Mouse (Mus musculus) neural tube, embryonic 14.5 days (tissue): Measurements from ENCODE around the gene Usp13. TPM values are rescaled to one million over a fixed set of nuclear protein-coding genes. Genes with fewer than 3 reads are reported as not detected.
A peak's percentile ranks its signal among the peaks of the same experiment; 100 is the strongest.

ENCODE experiments used
- ATAC-seq: fragments of 200-750 bp; cut with Nextera tagmentation; 2 replicates; pipeline ENCODE4 v1.8.0; 2017; ENCODE audit warnings: low read depth, mild to moderate bottlenecking, moderate TSS enrichment, moderate library complexity
- H3K27ac ChIP-seq: fragments of 300-500 bp; sonication (generic); 2 replicates; pipeline ENCODE4 v1.5.1; 2014; ENCODE audit warnings: low read depth, mild to moderate bottlenecking, control low read depth, low read length, moderate library complexity, mixed read lengths
- H3K27me3 ChIP-seq: fragments of 300-500 bp; sonication (generic); 2 replicates; pipeline ENCODE4 v1.6.1; 2014; ENCODE audit warnings: low read length; ENCODE audit not compliant: control insufficient read depth, insufficient read depth
- H3K36me3 ChIP-seq: fragments of 300-500 bp; sonication (generic); 2 replicates; pipeline ENCODE4 v1.6.1; 2014; ENCODE audit warnings: low read length, mixed read lengths; ENCODE audit not compliant: control insufficient read depth, insufficient read depth
- H3K4me1 ChIP-seq: fragments of 300-500 bp; sonication (generic); 2 replicates; pipeline ENCODE4 v1.6.1; 2014; ENCODE audit warnings: low read length; ENCODE audit not compliant: control insufficient read depth, insufficient read depth
- H3K4me2 ChIP-seq: fragments of 300-500 bp; sonication (generic); 2 replicates; pipeline ENCODE4 v1.6.1; 2014; ENCODE audit warnings: mild to moderate bottlenecking, low read depth, low read length, control low read depth
- H3K4me3 ChIP-seq: fragments of 300-500 bp; sonication (generic); 2 replicates; pipeline ENCODE4 v1.5.1; 2014; ENCODE audit warnings: low read depth, low read length, control low read depth, mixed read lengths
- H3K9ac ChIP-seq: fragments of 300-500 bp; sonication (generic); replicated peaks from 2 replicates; pipeline ENCODE4 v1.6.1; 2014; ENCODE audit warnings: low read depth, mild to moderate bottlenecking, control low read depth, low read length, mixed read lengths
- H3K9me3 ChIP-seq: fragments of 300-500 bp; sonication (generic); 2 replicates; pipeline ENCODE4 v1.6.1; 2016; ENCODE audit warnings: low read length; ENCODE audit not compliant: control insufficient read depth
- WGBS: fragments of 180-500 bp; shearing (Covaris S2); extraction: QIAGEN DNeasy Blood & Tissue Kit; methylation state at CpG from one replicate; pipeline ENCODE4 v1.1.7; 2014; 5-methylcytosine and 5-hydroxymethylcytosine counted together
- polyA plus RNA-seq: library from polyadenylated mRNA; unstranded; fragments of >200 nt; fragmentation: Nextera tagmentation; extraction: Ambion mirVana; gene quantifications from 2 replicates; pipeline ENCODE4 v1.2.1, GENCODE M21; 2014

Usp13 gene
- polyA plus RNA-seq, 1 experiment from 2014 or later, result 15.1 TPM

GRCm38 (mm10) chr3:32908400-32908799 is 91.1 kb downstream of the Usp13 start:
- 89% methylated on average over 3 of the region's 3 CpGs for WGBS
- no peak for ATAC-seq
- H3K27ac ChIP-seq, result no peak overlapping the region
- no peaks in the 10 kb centered on the region for H3K4me1 ChIP-seq
- no peaks in the 10 kb centered on the region for H3K36me3 ChIP-seq
- no peak overlapping the region for H3K9ac ChIP-seq
- H3K4me3 ChIP-seq, result no peak overlapping the region
- H3K4me2 ChIP-seq, result no peak overlapping the region
- H3K27me3 ChIP-seq, result no peaks in the 10 kb centered on the region
- H3K9me3 ChIP-seq, result no peaks in the 10 kb centered on the region

DNA sequence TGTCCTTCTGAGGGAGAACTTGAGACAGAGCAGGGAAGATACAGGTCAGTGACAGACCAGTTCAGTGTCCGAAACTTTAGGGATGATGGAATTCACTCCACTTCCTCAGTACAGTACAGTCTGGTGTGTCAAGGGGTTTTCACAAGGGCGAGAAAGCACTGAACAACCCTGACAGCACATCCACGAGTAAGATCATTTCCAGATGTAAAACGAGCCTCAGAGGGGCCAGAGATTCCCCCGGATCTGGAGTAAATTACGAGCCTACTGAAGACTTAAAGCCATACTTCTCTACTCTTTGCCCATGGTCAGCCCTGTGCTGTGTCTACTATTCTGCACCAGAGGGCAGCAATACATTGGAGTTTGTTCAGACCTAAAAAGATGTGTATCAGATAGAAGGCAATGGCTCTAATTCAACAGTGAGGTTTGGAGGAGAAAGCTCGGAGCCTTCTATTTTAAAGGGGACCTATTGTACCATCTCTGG is 92.8 kb downstream of the Usp13 start:
- Histone ChIP-seq H3K4me3 (no peak overlapping the region), H3K4me1 (no peaks in the 10 kb centered on the region), H3K4me2 (no peak overlapping the region), H3K9ac (no peak overlapping the region), H3K27ac (no peak overlapping the region), H3K36me3 (peaks cover 6% of the 10 kb centered on the region; the same call in 1 of the 2 replicates), H3K9me3 (no peaks in the 10 kb centered on the region), H3K27me3 (no peaks in the 10 kb centered on the region)
- WGBS, result 70% methylated on average over 7 of the region's 7 CpGs
- ATAC-seq, result peak; percentile 94

GRCm38 (mm10) chr3:32924168-32924567 is 106.8 kb downstream of the Usp13 start:
- Histone ChIP-seq H3K9ac (no peak overlapping the region), H3K36me3 (peaks cover 5% of the 10 kb centered on the region), H3K4me2 (no peak overlapping the region), H3K4me3 (no peak overlapping the region), H3K27ac (no peak overlapping the region), H3K9me3 (no peaks in the 10 kb centered on the region), H3K4me1 (no peaks in the 10 kb centered on the region), H3K27me3 (no peaks in the 10 kb centered on the region)
- WGBS, result 58% methylated on average over 6 of the region's 6 CpGs
- ATAC-seq, result peak; percentile 79

GRCm38 (mm10) chr3:32939802-32940501 is 122.6 kb downstream of the Usp13 start:
- 83% methylated on average over 8 of the region's 8 CpGs for WGBS
- H3K27ac ChIP-seq, result no peak overlapping the region
- H3K27me3 ChIP-seq, result no peaks in the 10 kb centered on the region
- no peak for ATAC-seq
- no peak overlapping the region for H3K4me3 ChIP-seq
- no peak overlapping the region for H3K9ac ChIP-seq
- no peaks in the 10 kb centered on the region for H3K4me1 ChIP-seq
- H3K4me2 ChIP-seq, result no peak overlapping the region
- no peaks in the 10 kb centered on the region for H3K9me3 ChIP-seq
- no peaks in the 10 kb centered on the region for H3K36me3 ChIP-seq

- no peaks in the 10 kb centered on the region for H3K36me3 ChIP-seq
- no peak overlapping the region for H3K4me3 ChIP-seq
- no peaks in the 10 kb centered on the region for H3K9me3 ChIP-seq
- H3K27ac ChIP-seq, result no peak overlapping the region
- no peaks in the 10 kb centered on the region for H3K4me1 ChIP-seq
- WGBS, result 90% methylated on average over 5 of the region's 5 CpGs
- H3K9ac ChIP-seq, result no peak overlapping the region
- H3K27me3 ChIP-seq, result no peaks in the 10 kb centered on the region
- no peak overlapping the region for H3K4me2 ChIP-seq
- ATAC-seq, result no peak
Measured at GRCm38 (mm10) chr3:32947486-32947885, 130.1 kb downstream of the Usp13 start.

DNA sequence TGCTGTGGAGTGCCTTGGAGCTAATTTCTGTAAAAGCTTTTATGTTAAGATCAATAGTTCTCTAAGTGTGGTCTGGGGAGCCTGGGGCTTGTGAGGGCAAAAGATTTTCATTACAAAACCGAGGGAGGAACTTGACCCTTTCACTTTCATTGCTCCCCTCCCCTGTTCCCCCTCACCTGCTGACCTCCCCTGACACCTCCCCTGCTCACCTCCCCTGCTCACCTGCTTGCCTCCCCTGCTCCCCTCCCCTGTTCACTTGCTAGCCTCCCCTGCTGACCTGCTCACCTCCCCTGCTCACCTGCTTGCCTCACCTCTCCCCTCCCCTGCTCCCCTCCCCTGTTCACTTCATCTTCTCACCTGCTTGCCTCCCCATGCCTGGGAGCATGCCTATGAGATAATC is 134.0 kb downstream of the Usp13 start:
- Histone ChIP-seq H3K9me3 (no peaks in the 10 kb centered on the region), H3K9ac (no peak overlapping the region), H3K27ac (no peak overlapping the region), H3K36me3 (no peaks in the 10 kb centered on the region), H3K4me2 (no peak overlapping the region), H3K4me3 (no peak overlapping the region), H3K27me3 (no peaks in the 10 kb centered on the region), H3K4me1 (no peaks in the 10 kb centered on the region)
- 13% methylated on average over 1 of the region's 1 CpGs for WGBS
- no peak for ATAC-seq

GRCm38 (mm10) chr3:32961494-32961893 is 144.1 kb downstream of the Usp13 start:
- no peak overlapping the region for H3K4me3 ChIP-seq
- peak; percentile 78 for ATAC-seq
- H3K4me2 ChIP-seq, result no peak overlapping the region
- H3K4me1 ChIP-seq, result no peaks in the 10 kb centered on the region
- H3K9ac ChIP-seq, result no peak overlapping the region
- no peaks in the 10 kb centered on the region for H3K36me3 ChIP-seq
- 35% methylated on average over 3 of the region's 3 CpGs for WGBS
- H3K27ac ChIP-seq, result no peak overlapping the region
- no peaks in the 10 kb centered on the region for H3K9me3 ChIP-seq
- H3K27me3 ChIP-seq, result no peaks in the 10 kb centered on the region

DNA sequence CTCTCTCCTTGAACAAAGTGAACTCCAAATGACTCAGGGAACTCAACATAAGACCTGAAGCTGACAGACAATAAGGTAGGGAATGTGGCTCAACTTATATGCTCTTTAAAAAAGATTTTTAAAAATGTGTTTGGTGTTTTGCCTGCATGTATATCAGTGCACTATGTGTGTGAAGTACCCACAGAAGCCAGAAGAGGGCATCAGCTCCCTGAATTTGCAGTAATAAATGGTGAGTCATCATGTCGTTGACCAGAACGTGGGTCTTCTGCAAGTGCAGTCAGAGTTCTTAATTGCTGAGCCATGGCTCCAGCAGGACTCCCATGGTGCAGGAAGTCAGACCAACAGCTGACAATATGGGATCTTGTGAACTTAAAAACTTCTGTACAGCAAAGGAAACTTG is 148.2 kb downstream of the Usp13 start:
- no peak for ATAC-seq

GRCm38 (mm10) chr3:32968671-32969425 is 151.5 kb downstream of the Usp13 start:
- Histone ChIP-seq H3K27me3 (no peaks in the 10 kb centered on the region), H3K4me1 (no peaks in the 10 kb centered on the region), H3K9me3 (no peaks in the 10 kb centered on the region), H3K27ac (peak overlapping the region; percentile 45; the same call in 1 of the 2 replicates), H3K36me3 (no peaks in the 10 kb centered on the region), H3K4me3 (no peak overlapping the region), H3K4me2 (no peak overlapping the region), H3K9ac (no peak overlapping the region)
- ATAC-seq, result peak; percentile 78
- 95% methylated on average over 1 of the region's 1 CpGs for WGBS

More for the DNA sequence above, 148.2 kb downstream of the Usp13 start:
- Histone ChIP-seq H3K4me2 (no peak overlapping the region), H3K27me3 (no peaks in the 10 kb centered on the region), H3K9ac (no peak overlapping the region), H3K4me1 (no peaks in the 10 kb centered on the region), H3K9me3 (no peaks in the 10 kb centered on the region), H3K4me3 (no peak overlapping the region), H3K27ac (no peak overlapping the region), H3K36me3 (no peaks in the 10 kb centered on the region)
- 2% methylated on average over 2 of the region's 2 CpGs for whole genome bisulfite sequencing
